Mouse (Mus musculus): ENCODE measurements around the gene Tnrc6b. TPM values are rescaled to one million over a fixed set of nuclear protein-coding genes. Genes with fewer than 3 reads are reported as not detected.

Gene Tnrc6b
- polyA plus RNA-seq, 1 experiment = 8.2 TPM

GRCm38 (mm10) chr15:80760935-80761334, 49.8 kb downstream of the Tnrc6b start:
- Histone ChIP-seq H3K4me1 (ENCODE audit: control insufficient read depth) (peaks cover 78% of the 10 kb centered on the region), H3K4me3 (replicated peaks) (peak overlapping the region; percentile 60), H3K36me3 (ENCODE audit: control insufficient read depth) (peaks cover 39% of the 10 kb centered on the region), H3K27me3 (ENCODE audit: control insufficient read depth) (no peaks in the 10 kb centered on the region), H3K9me3 (ENCODE audit: control insufficient read depth, low read length) (no peaks in the 10 kb centered on the region)
- peak; percentile 93 for TF ChIP-seq TAL1 (IDR thresholded peaks at IDR 0.05; ENCODE audit: low read length)
- TF ChIP-seq GATA1 (IDR thresholded peaks at IDR 0.05; ENCODE audit: low read length) = peak; percentile 85

- Histone ChIP-seq H3K4me3 (replicated peaks) (no peak overlapping the region), H3K36me3 (ENCODE audit: control insufficient read depth) (peaks cover 30% of the 10 kb centered on the region), H3K27me3 (ENCODE audit: control insufficient read depth) (no peaks in the 10 kb centered on the region), H3K9me3 (ENCODE audit: control insufficient read depth, low read length) (no peaks in the 10 kb centered on the region), H3K4me1 (ENCODE audit: control insufficient read depth) (peaks cover 73% of the 10 kb centered on the region)
- no peak for TF ChIP-seq GATA1 (IDR thresholded peaks at IDR 0.05; ENCODE audit: low read length)
- no peak for TF ChIP-seq TAL1 (IDR thresholded peaks at IDR 0.05; ENCODE audit: low read length)
Observed at GRCm38 (mm10) chr15:80762621-80763020, 51.5 kb downstream of the Tnrc6b start.

DNA sequence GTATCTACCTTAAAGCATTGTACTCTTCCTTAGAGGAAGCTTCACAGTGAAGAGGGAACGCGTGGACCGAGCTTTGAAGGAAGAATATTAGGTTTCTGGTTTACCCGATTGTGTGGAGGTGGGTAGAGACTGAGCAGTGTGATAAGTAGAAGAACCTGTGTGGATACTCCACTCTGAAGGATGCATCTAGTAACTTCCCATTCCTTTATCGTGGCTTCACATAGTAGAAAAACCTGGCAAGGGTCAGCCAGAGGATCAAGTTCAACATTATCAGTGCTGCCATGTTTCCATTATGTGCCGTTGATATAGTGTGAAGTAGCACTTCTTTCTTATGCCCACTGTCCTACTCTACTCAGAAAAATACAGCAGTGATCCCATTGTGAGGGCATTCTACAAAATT, 53.6 kb downstream of the Tnrc6b start:
- Histone ChIP-seq H3K4me1 (ENCODE audit: control insufficient read depth) (peaks cover 61% of the 10 kb centered on the region), H3K4me3 (replicated peaks) (no peak overlapping the region), H3K27me3 (ENCODE audit: control insufficient read depth) (no peaks in the 10 kb centered on the region), H3K36me3 (ENCODE audit: control insufficient read depth) (peaks cover 19% of the 10 kb centered on the region), H3K9me3 (ENCODE audit: control insufficient read depth, low read length) (no peaks in the 10 kb centered on the region)
- TF ChIP-seq TAL1 (IDR thresholded peaks at IDR 0.05; ENCODE audit: low read length) (no peak), GATA1 (IDR thresholded peaks at IDR 0.05; ENCODE audit: low read length) (no peak)

- H3K36me3 ChIP-seq (ENCODE audit: control insufficient read depth) = peaks cover 17% of the 10 kb centered on the region
- peaks cover 53% of the 10 kb centered on the region for H3K4me1 ChIP-seq (ENCODE audit: control insufficient read depth)
- no peaks in the 10 kb centered on the region for H3K9me3 ChIP-seq (ENCODE audit: control insufficient read depth, low read length)
- no peak for TF ChIP-seq GATA1 (IDR thresholded peaks at IDR 0.05; ENCODE audit: low read length)
- TF ChIP-seq TAL1 (IDR thresholded peaks at IDR 0.05; ENCODE audit: low read length) = no peak
- no peak overlapping the region for H3K4me3 ChIP-seq (replicated peaks)
- H3K27me3 ChIP-seq (ENCODE audit: control insufficient read depth) = no peaks in the 10 kb centered on the region
Observed at GRCm38 (mm10) chr15:80765381-80765780, 54.3 kb downstream of the Tnrc6b start.

DNA sequence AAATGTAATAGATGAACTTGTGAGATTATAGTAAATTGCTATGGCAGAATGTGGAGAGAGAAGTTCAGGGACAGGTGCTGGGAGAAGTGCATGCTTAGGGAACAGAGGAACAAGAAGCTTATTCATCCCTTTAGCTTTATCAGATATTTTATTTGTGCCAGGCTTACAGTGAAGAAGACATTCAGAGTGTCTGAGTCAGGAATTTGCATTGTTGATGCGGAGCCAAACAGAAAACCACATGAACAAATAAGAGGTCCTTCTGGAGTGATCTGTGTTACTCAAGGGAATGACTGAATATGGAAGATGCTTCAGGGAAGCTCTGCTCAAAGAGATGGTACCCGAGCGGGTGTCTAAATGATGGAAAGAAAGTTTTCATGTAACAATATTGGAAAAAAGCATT, 57.1 kb downstream of the Tnrc6b start:
- Histone ChIP-seq H3K36me3 (ENCODE audit: control insufficient read depth) (peaks cover 7% of the 10 kb centered on the region), H3K27me3 (ENCODE audit: control insufficient read depth) (no peaks in the 10 kb centered on the region), H3K9me3 (ENCODE audit: control insufficient read depth, low read length) (no peaks in the 10 kb centered on the region), H3K4me1 (ENCODE audit: control insufficient read depth) (peaks cover 42% of the 10 kb centered on the region), H3K4me3 (replicated peaks) (no peak overlapping the region)
- TF ChIP-seq GATA1 (IDR thresholded peaks at IDR 0.05; ENCODE audit: low read length) = no peak
- no peak for TF ChIP-seq TAL1 (IDR thresholded peaks at IDR 0.05; ENCODE audit: low read length)

DNA sequence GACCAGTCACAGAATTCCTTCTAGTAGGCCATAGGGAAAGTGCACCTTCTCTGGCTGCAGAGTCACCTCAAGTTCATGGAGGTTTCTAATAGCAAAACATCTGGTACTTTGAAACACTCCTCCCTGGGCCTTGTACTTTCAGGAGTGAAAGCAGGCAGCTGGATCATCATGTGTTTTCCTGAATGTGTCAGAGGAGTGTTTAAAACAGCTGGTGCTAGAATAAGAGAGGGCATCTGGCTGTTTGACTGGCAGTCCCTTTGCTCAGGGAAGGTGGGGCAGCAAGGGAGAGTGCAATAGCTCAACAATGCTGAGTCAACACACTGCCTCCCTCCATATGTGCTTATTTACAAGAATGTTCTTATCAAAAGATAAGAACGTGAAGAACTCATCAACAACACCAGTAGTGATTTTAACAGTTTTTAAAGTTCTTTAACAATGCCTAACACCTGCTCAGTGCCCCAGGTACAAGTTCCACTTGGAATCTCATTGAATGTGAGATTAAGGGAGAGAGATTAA, 60.9 kb downstream of the Tnrc6b start:
- Histone ChIP-seq H3K4me3 (replicated peaks) (no peak overlapping the region), H3K36me3 (ENCODE audit: control insufficient read depth) (peaks cover 3% of the 10 kb centered on the region), H3K9me3 (ENCODE audit: control insufficient read depth, low read length) (no peaks in the 10 kb centered on the region), H3K4me1 (ENCODE audit: control insufficient read depth) (peaks cover 16% of the 10 kb centered on the region), H3K27me3 (ENCODE audit: control insufficient read depth) (no peaks in the 10 kb centered on the region)
- TF ChIP-seq GATA1 (IDR thresholded peaks at IDR 0.05; ENCODE audit: low read length) (no peak), TAL1 (IDR thresholded peaks at IDR 0.05; ENCODE audit: low read length) (no peak)

GRCm38 (mm10) chr15:80774666-80775065, 63.6 kb downstream of the Tnrc6b start:
- Histone ChIP-seq H3K9me3 (ENCODE audit: control insufficient read depth, low read length) (no peaks in the 10 kb centered on the region), H3K36me3 (ENCODE audit: control insufficient read depth) (peaks cover 3% of the 10 kb centered on the region), H3K4me1 (ENCODE audit: control insufficient read depth) (peaks cover 25% of the 10 kb centered on the region), H3K4me3 (replicated peaks) (no peak overlapping the region), H3K27me3 (ENCODE audit: control insufficient read depth) (no peaks in the 10 kb centered on the region)
- no peak for TF ChIP-seq TAL1 (IDR thresholded peaks at IDR 0.05; ENCODE audit: low read length)
- TF ChIP-seq GATA1 (IDR thresholded peaks at IDR 0.05; ENCODE audit: low read length) = no peak

- H3K4me1 ChIP-seq (ENCODE audit: control insufficient read depth) = peaks cover 19% of the 10 kb centered on the region
- TF ChIP-seq GATA1 (IDR thresholded peaks at IDR 0.05; ENCODE audit: low read length) (no peak), TAL1 (IDR thresholded peaks at IDR 0.05; ENCODE audit: low read length) (no peak)
- no peaks in the 10 kb centered on the region for H3K36me3 ChIP-seq (ENCODE audit: control insufficient read depth)
- H3K27me3 ChIP-seq (ENCODE audit: control insufficient read depth) = no peaks in the 10 kb centered on the region
- H3K9me3 ChIP-seq (ENCODE audit: control insufficient read depth, low read length) = no peaks in the 10 kb centered on the region
- no peak overlapping the region for H3K4me3 ChIP-seq (replicated peaks)
Observed at GRCm38 (mm10) chr15:80779006-80779405, 67.9 kb downstream of the Tnrc6b start.

GRCm38 (mm10) chr15:80780154-80780751, 69.1 kb downstream of the Tnrc6b start:
- H3K4me3 ChIP-seq (replicated peaks) = no peak overlapping the region
- peaks cover 23% of the 10 kb centered on the region for H3K4me1 ChIP-seq (ENCODE audit: control insufficient read depth)
- H3K36me3 ChIP-seq (ENCODE audit: control insufficient read depth) = no peaks in the 10 kb centered on the region
- no peaks in the 10 kb centered on the region for H3K27me3 ChIP-seq (ENCODE audit: control insufficient read depth)
- H3K9me3 ChIP-seq (ENCODE audit: control insufficient read depth, low read length) = no peaks in the 10 kb centered on the region
- no peak for TF ChIP-seq TAL1 (IDR thresholded peaks at IDR 0.05; ENCODE audit: low read length)
- no peak for TF ChIP-seq GATA1 (IDR thresholded peaks at IDR 0.05; ENCODE audit: low read length)

Data from erythroblast, embryonic 14.5 days (primary cell).